Mouse (Mus musculus): Measurements from ENCODE around the gene Psg16. TPM values are rescaled to one million over a fixed set of nuclear protein-coding genes. Genes with fewer than 3 reads are reported as not detected.
"Not testable (repeated sequence)": the region's sequence is repeated elsewhere in the genome, so short reads cannot be mapped to it uniquely, and the experiment has no call there.

Gene Psg16
- total and polyA plus RNA-seq, 3 experiments = 0.27 TPM; not detected in 2

DNA sequence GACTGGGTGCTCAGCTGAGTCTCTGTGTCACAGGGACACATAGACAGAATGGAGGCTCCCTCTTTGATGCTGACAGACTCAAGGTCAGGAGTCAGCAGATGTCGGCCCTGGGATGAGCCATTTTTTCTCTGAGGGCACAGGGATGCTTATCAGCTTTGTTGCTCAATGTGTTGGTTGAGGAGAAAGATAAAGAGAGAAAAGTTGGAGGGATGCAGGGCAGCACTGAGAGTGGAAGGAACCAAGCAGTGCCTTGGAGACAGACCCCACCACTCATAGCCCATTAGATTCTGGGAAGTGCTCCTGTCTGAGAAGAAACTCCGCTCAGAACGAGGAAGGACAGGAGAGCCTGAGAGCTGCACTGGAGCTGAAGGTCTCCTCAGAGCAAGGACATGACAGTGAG, 13.9 kb downstream of the Psg16 start:
- dilution Hi-C loops (cut with MboI; ENCODE audit: extremely low pct_ligation_motif_present, extremely low pct_unique_long_range_greater_than_20kb, low sequenced_read_pairs) = no loop called here
- no peak for TF ChIP-seq RAD21 (IDR thresholded peaks at IDR 0.05; ENCODE audit: low read depth, low read length)
- no peak for TF ChIP-seq RCOR1 (conservative IDR thresholded peaks at IDR 0.05; ENCODE audit: low read depth, low read length)
- no peak for TF ChIP-seq POLR2AphosphoS2 (IDR thresholded peaks at IDR 0.05; ENCODE audit: low read depth, low read length)
- no peak for TF ChIP-seq MAX (IDR thresholded peaks at IDR 0.05; ENCODE audit: low read length)
- TF ChIP-seq CHD1 (IDR thresholded peaks at IDR 0.05; ENCODE audit: low read depth, low read length) = no peak
- no peak for TF ChIP-seq USF2 (conservative IDR thresholded peaks at IDR 0.05; ENCODE audit: low read depth, low read length)
- no peak for TF ChIP-seq KAT2A (IDR thresholded peaks at IDR 0.05; ENCODE audit: insufficient replicate concordance, low read length)
- DNase-seq (ENCODE audit: extremely low read depth) = no peak
- Histone ChIP-seq H3K27ac (ENCODE audit: insufficient read depth, low read depth) (no peak overlapping the region), H3K4me1 (ENCODE audit: control insufficient read depth in 1 of 2, insufficient read depth in 2 of 2) (no peaks in the 10 kb centered on the region), H3K4me2 (ENCODE audit: insufficient read depth, low read depth, poor library complexity, severe bottlenecking) (no peak overlapping the region), H3K79me2 (replicated peaks; ENCODE audit: control insufficient read depth, extremely low read depth, insufficient read depth, poor library complexity, severe bottlenecking) (no peaks in the 10 kb centered on the region), H3K9me3 (replicated peaks; ENCODE audit: low read length) (no peaks in the 10 kb centered on the region), H3K9ac (ENCODE audit: insufficient read depth, low read depth) (no peak overlapping the region), H3K27me3 (replicated peaks) (peaks cover 89% of the 10 kb centered on the region), H3K4me3 (replicated peaks in 1 of 3; ENCODE audit: low read depth in 2 of 3, low read length in 2 of 3, poor library complexity in 1 of 3) (no peak overlapping the region), H3K36me3 (replicated peaks in 1 of 2; ENCODE audit: control insufficient read depth in 1 of 2, insufficient read depth in 1 of 2, low read length in 1 of 2) (no peaks in the 10 kb centered on the region)
- in situ Hi-C loops (cut with MboI; ENCODE audit: low pct_ligation_motif_present, low pct_unique_long_range_greater_than_20kb, low sequenced_read_pairs) = no loop called here

DNA sequence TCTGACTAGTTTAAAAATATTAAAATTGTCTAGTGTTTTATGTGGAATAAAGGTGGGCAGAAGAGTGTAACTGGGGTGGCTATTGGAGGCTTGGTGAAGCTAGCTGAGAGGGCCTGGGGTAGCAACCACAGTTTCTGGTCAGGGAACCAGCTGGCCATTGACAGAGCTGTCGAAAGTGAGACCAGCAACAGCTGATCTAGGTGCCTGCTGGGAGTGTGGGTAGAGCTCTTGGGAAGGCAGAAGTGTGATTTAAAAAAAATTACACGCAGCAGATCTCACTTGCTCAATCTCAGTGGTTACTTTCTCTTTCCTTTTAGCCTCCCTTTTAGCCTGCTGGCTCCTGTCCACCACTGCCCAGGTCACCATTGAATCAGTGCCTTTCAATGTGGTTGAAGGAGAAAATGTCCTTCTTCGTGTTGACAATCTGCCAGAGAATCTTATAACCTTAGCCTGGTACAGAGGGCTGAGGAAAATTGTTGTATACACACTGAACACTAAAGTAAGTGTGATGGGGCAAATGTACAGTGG, 16.3 kb downstream of the Psg16 start:
- no peak overlapping the region for H3K9ac ChIP-seq (ENCODE audit: insufficient read depth, low read depth)
- dilution Hi-C loops (cut with MboI; ENCODE audit: extremely low pct_ligation_motif_present, extremely low pct_unique_long_range_greater_than_20kb, low sequenced_read_pairs) = no loop called here
- DNase-seq (ENCODE audit: extremely low read depth) = no peak
- H3K4me2 ChIP-seq (ENCODE audit: insufficient read depth, low read depth, poor library complexity, severe bottlenecking) = no peak overlapping the region
- H3K27me3 ChIP-seq (replicated peaks) = peaks cover 87% of the 10 kb centered on the region
- H3K27ac ChIP-seq (ENCODE audit: insufficient read depth, low read depth) = no peak overlapping the region
- H3K36me3 ChIP-seq (replicated peaks in 1 of 2; ENCODE audit: control insufficient read depth in 1 of 2, insufficient read depth in 1 of 2, low read length in 1 of 2) = no peaks in the 10 kb centered on the region
- H3K79me2 ChIP-seq (replicated peaks; ENCODE audit: control insufficient read depth, extremely low read depth, insufficient read depth, poor library complexity, severe bottlenecking) = no peaks in the 10 kb centered on the region
- TF ChIP-seq HCFC1 (IDR thresholded peaks at IDR 0.05; ENCODE audit: low read depth, low read length) = no peak
- peak; percentile 51 for TF ChIP-seq ETS1 (conservative IDR thresholded peaks at IDR 0.05; ENCODE audit: low read depth, low read length)
- in situ Hi-C loops (cut with MboI; ENCODE audit: low pct_ligation_motif_present, low pct_unique_long_range_greater_than_20kb, low sequenced_read_pairs) = no loop called here
- H3K9me3 ChIP-seq (replicated peaks; ENCODE audit: low read length) = no peaks in the 10 kb centered on the region
- H3K4me3 ChIP-seq (replicated peaks in 1 of 3; ENCODE audit: low read depth in 2 of 3, low read length in 2 of 3, poor library complexity in 1 of 3) = no peak overlapping the region
- no peaks in the 10 kb centered on the region for H3K4me1 ChIP-seq (ENCODE audit: control insufficient read depth in 1 of 2, insufficient read depth in 2 of 2)

GRCm38 (mm10) chr7:17091280-17091679, 17.4 kb downstream of the Psg16 start:
- Histone ChIP-seq H3K9ac (ENCODE audit: insufficient read depth, low read depth) (no peak overlapping the region), H3K27me3 (replicated peaks) (peaks cover 86% of the 10 kb centered on the region), H3K4me1 (ENCODE audit: control insufficient read depth in 1 of 2, insufficient read depth in 2 of 2) (no peaks in the 10 kb centered on the region), H3K79me2 (replicated peaks; ENCODE audit: control insufficient read depth, extremely low read depth, insufficient read depth, poor library complexity, severe bottlenecking) (no peaks in the 10 kb centered on the region), H3K4me2 (ENCODE audit: insufficient read depth, low read depth, poor library complexity, severe bottlenecking) (no peak overlapping the region), H3K9me3 (replicated peaks; ENCODE audit: low read length) (no peaks in the 10 kb centered on the region), H3K27ac (ENCODE audit: insufficient read depth, low read depth) (no peak overlapping the region), H3K4me3 (replicated peaks in 1 of 3; ENCODE audit: low read depth in 2 of 3, low read length in 2 of 3, poor library complexity in 1 of 3) (no peak overlapping the region), H3K36me3 (replicated peaks in 1 of 2; ENCODE audit: control insufficient read depth in 1 of 2, insufficient read depth in 1 of 2, low read length in 1 of 2) (no peaks in the 10 kb centered on the region)
- in situ Hi-C loops (cut with MboI; ENCODE audit: low pct_ligation_motif_present, low pct_unique_long_range_greater_than_20kb, low sequenced_read_pairs) = no loop called here
- no peak for TF ChIP-seq MAFK (IDR thresholded peaks at IDR 0.05; ENCODE audit: insufficient replicate concordance, low read length)
- TF ChIP-seq CTCF (conservative IDR thresholded peaks at IDR 0.05 in 1 of 2, IDR thresholded peaks at IDR 0.05 in 1 of 2; ENCODE audit: low read depth in 2 of 2, low read length in 2 of 2) = peak; percentile 60 to 65
- dilution Hi-C loops (cut with MboI; ENCODE audit: extremely low pct_ligation_motif_present, extremely low pct_unique_long_range_greater_than_20kb, low sequenced_read_pairs) = no loop called here
- peak; percentile 44 for DNase-seq (ENCODE audit: extremely low read depth)

GRCm38 (mm10) chr7:17101631-17102030, 27.8 kb downstream of the Psg16 start:
- in situ Hi-C loops (cut with MboI; ENCODE audit: low pct_ligation_motif_present, low pct_unique_long_range_greater_than_20kb, low sequenced_read_pairs); H3K9me3 ChIP-seq (replicated peaks; ENCODE audit: low read length); dilution Hi-C loops (cut with MboI; ENCODE audit: extremely low pct_ligation_motif_present, extremely low pct_unique_long_range_greater_than_20kb, low sequenced_read_pairs); H3K9ac ChIP-seq (ENCODE audit: insufficient read depth, low read depth); H3K79me2 ChIP-seq (replicated peaks; ENCODE audit: control insufficient read depth, extremely low read depth, insufficient read depth, poor library complexity, severe bottlenecking); H3K4me2 ChIP-seq (ENCODE audit: insufficient read depth, low read depth, poor library complexity, severe bottlenecking); H3K27ac ChIP-seq (ENCODE audit: insufficient read depth, low read depth); DNase-seq (ENCODE audit: extremely low read depth); H3K36me3 ChIP-seq (replicated peaks in 1 of 2; ENCODE audit: control insufficient read depth in 1 of 2, insufficient read depth in 1 of 2, low read length in 1 of 2); H3K4me3 ChIP-seq (replicated peaks in 1 of 3; ENCODE audit: low read depth in 2 of 3, low read length in 2 of 3, poor library complexity in 1 of 3); H3K4me1 ChIP-seq (ENCODE audit: control insufficient read depth in 1 of 2, insufficient read depth in 2 of 2): not testable (repeated sequence)
- H3K27me3 ChIP-seq (replicated peaks) = peaks cover 37% of the 10 kb centered on the region
